Mouse (Mus musculus) urinary bladder, postnatal 25 days (tissue): ENCODE measurements around the gene Fam124b.

Experiments
- DNase-seq: peaks from one replicate; pipeline ENCODE4 v3.0.0; 2022; ENCODE audit warnings: low spot score

Fam124b gene

GRCm38 (mm10) chr1:80218268-80218667 lies at the start of gene Fam124b:
Gene Fam124b (minus strand): TSS chr1:80218473.
- DNase-seq: no peak

GRCm38 (mm10) chr1:80260443-80260842 lies 42.2 kb upstream of the Fam124b start:
- DNase-seq: no peak

GRCm38 (mm10) chr1:80258632-80259031 lies 40.4 kb upstream of the Fam124b start:
- no peak for DNase-seq

- DNase-seq: no peak
Observed at GRCm38 (mm10) chr1:80253309-80253708, 35.0 kb upstream of the Fam124b start.

GRCm38 (mm10) chr1:80250247-80250646 lies 32.0 kb upstream of the Fam124b start:
- no peak for DNase-seq

- DNase-seq: no peak
Observed at GRCm38 (mm10) chr1:80247131-80247530, 28.9 kb upstream of the Fam124b start.

- DNase-seq: no peak
Observed at GRCm38 (mm10) chr1:80244123-80244522, 25.9 kb upstream of the Fam124b start.

GRCm38 (mm10) chr1:80241579-80241978 lies 23.3 kb upstream of the Fam124b start:
- no peak for DNase-seq

GRCm38 (mm10) chr1:80240017-80240660 lies 21.9 kb upstream of the Fam124b start:
- no peak for DNase-seq

GRCm38 (mm10) chr1:80239481-80239880 lies 21.2 kb upstream of the Fam124b start:
- DNase-seq: no peak

- DNase-seq: no peak
Observed at GRCm38 (mm10) chr1:80236951-80237702, 18.9 kb upstream of the Fam124b start.

- DNase-seq: no peak
Observed at GRCm38 (mm10) chr1:80236126-80236525, 17.9 kb upstream of the Fam124b start.

- DNase-seq: no peak
Observed at GRCm38 (mm10) chr1:80230612-80231011, 12.3 kb upstream of the Fam124b start.

GRCm38 (mm10) chr1:80224839-80225412 lies 6.7 kb upstream of the Fam124b start:
- DNase-seq: no peak

- no peak for DNase-seq
Observed at GRCm38 (mm10) chr1:80221151-80221550, 2.9 kb upstream of the Fam124b start.

- no peak for DNase-seq
Observed at GRCm38 (mm10) chr1:80213826-80214225, 4.4 kb downstream of the Fam124b start.

- DNase-seq: no peak
Observed at GRCm38 (mm10) chr1:80213146-80213545, 5.1 kb downstream of the Fam124b start.

- DNase-seq: no peak
Observed at GRCm38 (mm10) chr1:80202314-80202713, 16.0 kb downstream of the Fam124b start.

GRCm38 (mm10) chr1:80192837-80193236 lies 25.4 kb downstream of the Fam124b start:
- no peak for DNase-seq

GRCm38 (mm10) chr1:80181414-80181805 lies 36.9 kb downstream of the Fam124b start:
- no peak for DNase-seq

- peak; percentile 36 for DNase-seq
Observed at GRCm38 (mm10) chr1:80180767-80181413, 37.4 kb downstream of the Fam124b start.

- DNase-seq: no peak
Observed at GRCm38 (mm10) chr1:80180128-80180527, 38.1 kb downstream of the Fam124b start.
